Mouse (Mus musculus): ENCODE data around the gene Cdhr3.

Gene Cdhr3

DNA sequence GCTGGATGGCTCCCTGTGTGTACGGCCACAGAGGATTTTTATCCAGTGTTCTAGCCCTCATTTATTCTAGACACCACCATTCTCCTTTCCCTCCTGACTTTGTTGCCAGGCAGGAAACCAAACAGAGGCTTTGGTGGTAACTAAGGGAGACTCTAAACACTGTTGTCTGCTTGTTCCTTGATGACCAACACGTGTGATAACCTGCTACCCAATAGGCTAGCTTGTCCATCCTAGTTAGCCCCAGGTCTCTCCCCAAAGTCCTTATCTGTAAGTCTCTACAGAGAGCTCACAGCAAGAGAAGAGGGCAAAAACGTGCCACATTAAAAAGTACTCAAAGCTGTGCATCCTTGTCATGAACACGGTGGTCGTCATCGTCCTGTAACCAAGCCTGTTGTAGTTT lies at the start of gene Cdhr3:
Gene Cdhr3, minus strand, starts transcription at position 101 of the 400 bp plus-strand sequence.
- TF ChIP-seq GATA4 (IDR thresholded peaks at IDR 0.05; ENCODE audit: insufficient replicate concordance, low read length): no peak

DNA sequence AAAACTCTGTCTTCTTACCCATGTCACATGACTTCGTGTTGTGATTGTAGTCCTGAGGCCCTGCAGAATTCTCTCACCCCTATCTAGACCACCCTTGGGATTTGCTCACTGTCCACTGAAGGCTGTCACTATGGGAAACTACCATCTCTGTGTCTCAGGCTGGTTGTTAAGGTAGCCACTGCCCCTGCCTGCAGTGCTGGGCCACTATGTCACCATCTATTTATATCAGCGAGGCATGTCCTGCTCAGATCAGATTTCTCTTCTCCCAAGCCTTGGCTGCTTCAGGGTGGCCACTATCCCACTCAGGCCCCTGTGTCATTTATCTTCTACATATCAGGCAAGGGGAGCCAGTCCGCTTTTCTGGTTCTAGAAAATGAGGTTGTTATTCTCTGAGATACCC lies 46.4 kb upstream of the Cdhr3 start:
- no peak for TF ChIP-seq GATA4 (IDR thresholded peaks at IDR 0.05; ENCODE audit: insufficient replicate concordance, low read length)

DNA sequence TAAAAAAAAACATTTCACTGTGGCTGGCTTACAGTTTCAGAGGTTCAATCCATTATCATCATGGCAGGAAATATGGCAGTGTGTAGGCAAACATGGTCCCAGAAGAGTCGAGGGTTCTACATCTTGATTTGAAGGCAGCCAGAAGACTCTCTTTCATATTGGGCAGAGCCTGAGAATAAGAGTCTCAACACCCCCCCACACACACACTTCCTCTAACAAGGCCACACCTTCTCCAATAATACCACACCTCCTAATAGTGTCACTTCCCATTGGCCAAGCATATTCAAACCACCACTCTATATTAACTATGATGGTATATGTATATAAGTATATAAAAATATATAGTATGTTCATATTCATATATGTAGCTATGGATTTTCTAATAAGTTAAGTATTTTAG lies 45.2 kb upstream of the Cdhr3 start:
- TF ChIP-seq GATA4 (IDR thresholded peaks at IDR 0.05; ENCODE audit: insufficient replicate concordance, low read length): no peak

DNA sequence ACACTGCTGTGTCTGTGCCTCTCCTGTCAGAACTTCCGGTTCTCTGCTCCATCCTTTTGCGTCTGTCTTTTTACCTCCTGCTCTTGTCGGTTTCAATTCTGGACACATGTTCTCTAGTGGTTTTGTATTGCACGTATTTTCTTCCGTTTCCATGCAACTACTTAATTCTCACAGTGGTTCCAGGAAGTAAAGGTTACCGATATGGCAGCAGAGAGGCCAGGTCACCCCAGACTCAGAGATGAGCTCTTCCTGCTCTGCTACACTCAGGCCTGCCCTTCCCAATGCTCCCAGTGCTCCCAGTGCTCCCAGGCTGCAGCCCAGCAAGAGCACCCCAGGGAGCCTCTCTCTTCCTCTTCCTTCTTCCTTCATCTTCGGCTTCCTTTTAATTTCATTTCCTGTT lies 39.1 kb upstream of the Cdhr3 start:
- no peak; the same call in 1 of the 2 replicates for TF ChIP-seq GATA4 (IDR thresholded peaks at IDR 0.05; ENCODE audit: insufficient replicate concordance, low read length)

DNA sequence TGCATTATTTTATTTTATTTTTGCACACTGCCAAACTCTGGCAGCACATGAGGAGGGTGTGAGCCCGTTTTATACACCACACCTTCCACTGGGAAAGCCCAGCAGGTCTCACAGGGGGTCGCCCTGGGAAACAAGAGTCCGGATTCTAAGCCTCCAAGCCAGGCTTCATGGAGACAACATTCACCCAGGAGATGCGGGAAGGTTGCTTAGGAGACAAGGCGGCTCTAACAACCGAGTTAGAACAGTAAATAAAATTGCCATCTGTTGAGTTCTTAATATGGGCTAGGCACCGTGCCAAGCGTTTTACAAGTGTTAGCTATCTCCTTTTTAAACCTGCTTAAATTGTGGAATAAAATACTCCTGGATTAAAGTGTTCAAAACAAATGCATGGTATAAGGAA lies 37.7 kb upstream of the Cdhr3 start:
- no peak for TF ChIP-seq GATA4 (IDR thresholded peaks at IDR 0.05; ENCODE audit: insufficient replicate concordance, low read length)

DNA sequence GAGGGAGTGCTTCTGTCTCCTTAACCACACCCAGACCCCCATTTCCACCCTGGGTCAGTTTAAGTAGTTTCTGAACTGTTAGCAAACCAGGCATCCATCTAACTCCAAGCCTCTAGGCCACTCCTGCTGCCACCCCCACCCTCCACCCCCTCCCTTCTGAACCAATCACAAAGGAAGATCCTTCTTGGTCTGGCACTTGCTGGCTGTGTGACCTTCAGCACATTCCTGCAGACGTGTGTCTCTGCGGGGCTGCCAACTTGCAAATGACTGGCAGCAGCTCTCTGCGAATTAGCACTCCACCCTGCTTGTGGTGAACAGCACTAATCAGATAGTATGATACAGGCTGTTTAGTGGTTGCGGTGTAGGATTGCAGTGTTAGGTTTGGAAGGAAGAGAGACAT lies 36.7 kb upstream of the Cdhr3 start:
- TF ChIP-seq GATA4 (IDR thresholded peaks at IDR 0.05; ENCODE audit: insufficient replicate concordance, low read length): no peak

DNA sequence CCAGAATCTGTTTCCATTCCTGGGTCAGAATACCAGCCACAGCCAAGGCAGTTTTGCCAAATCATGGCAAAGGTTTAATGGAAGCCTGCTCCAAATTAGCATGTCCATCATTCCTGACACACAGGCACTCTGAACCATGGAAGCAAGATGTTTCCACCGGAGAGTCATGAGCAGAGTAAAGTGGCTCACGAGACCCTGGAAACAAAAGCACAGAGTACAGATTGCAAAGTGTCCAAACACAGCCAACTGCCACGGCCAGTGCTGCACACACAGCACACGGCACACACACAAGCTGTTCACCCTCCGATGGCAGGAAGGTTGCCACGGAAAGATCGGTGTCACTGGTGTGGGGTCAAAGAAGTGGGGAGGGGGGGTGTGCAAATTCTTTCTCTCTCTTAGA lies 36.0 kb upstream of the Cdhr3 start:
- TF ChIP-seq GATA4 (IDR thresholded peaks at IDR 0.05; ENCODE audit: insufficient replicate concordance, low read length): no peak

DNA sequence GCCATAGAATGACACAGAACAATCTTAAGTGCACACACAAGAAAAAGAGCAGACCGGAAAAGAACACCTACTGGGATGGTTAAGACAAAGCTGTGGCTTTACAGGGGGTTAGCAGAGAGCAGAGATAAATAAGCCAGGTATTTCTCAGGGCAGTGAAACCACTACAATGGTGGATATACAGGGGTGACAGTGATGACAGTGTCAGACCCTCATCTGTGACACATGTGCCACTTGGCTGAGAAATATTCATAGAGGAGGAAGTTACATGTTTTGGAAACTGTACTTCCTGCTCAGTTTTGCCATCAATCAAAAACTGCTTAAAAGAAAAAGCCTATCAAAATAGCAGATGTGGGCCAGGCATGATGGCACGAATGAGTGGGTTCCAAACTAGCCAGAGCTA lies 35.4 kb upstream of the Cdhr3 start:
- no peak for TF ChIP-seq GATA4 (IDR thresholded peaks at IDR 0.05; ENCODE audit: insufficient replicate concordance, low read length)

DNA sequence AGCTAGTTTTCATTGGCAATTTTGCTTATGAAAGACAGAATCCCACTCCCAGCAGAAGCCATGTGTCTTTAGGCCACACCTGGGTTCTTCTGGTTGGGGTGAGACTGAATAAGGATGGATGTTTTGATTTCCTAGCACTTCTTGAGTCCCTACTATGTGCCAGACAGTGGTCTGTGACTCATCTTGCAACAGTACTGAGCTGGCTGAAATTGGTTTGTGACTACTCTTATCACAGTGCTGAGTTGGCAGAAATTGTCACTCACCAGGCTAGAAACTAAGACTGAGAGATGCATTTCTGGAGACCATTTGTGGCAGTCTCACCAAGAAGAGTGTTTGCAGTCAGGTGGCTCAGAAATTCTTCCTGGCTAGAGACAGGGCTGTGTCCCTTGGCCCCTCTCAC lies 33.6 kb upstream of the Cdhr3 start:
- TF ChIP-seq GATA4 (IDR thresholded peaks at IDR 0.05; ENCODE audit: insufficient replicate concordance, low read length): no peak

DNA sequence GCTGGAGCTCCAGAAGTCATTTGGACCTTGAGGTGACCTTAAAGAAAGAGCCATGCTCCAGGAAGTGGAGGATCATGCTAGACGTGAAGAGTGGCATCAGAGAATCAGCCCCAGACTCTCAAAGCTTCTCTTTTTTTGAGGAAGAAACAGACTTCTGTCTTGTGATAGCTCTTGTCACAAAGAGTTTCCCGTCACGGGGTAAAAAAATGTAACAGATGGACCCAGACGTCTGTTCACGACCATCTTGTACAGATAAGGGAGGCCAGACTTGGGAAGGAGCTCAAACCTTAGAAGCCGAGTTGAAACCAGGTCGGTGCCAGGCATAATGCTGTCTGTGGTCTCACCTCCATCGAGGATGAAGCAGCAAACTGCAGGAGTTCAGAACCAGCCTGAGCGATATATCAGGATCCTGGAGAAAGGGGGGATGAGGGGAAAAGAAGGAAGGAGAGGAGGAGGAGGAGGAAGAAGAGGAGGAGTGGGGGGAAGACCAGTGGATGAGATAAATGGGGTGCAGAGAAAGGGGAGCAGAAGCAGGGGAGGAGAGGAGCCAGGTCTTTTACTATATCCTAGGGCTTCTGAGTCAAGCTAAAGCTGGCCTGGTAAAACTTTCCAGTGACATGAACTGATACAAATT lies 33.0 kb upstream of the Cdhr3 start:
- TF ChIP-seq GATA4 (IDR thresholded peaks at IDR 0.05; ENCODE audit: insufficient replicate concordance, low read length): no peak

DNA sequence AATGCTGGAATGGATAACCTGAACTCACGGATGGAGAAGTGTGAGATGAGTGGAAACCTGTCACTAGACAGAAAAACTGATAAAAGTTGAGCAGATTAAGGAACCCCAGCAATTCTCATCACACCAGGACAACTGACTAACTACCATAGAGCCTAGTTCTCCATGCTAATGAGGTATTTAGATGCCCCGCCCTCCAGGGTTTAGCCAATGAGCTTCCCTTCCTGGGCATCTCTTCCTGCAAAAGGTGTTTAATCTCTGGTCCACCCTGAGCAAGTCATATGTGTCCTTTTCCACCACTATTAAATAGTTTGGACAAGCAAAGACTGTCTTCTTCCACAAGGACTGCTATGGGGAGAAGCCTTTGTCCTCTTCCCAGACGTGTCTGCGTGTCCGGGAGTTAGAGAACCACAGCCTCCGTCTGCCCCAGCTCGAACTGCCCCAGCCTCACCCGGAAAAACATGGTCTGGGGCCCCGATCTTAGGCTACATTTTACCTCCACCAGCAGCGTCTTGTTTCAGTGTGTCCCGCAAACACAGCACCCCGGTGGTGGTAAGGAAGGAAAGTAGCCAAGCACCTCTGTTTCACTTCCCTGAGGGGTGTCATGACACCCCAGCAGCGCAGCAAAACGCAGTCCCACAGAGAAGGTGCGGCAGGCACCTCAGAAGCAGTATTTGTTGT lies 26.1 kb upstream of the Cdhr3 start:
- TF ChIP-seq GATA4 (IDR thresholded peaks at IDR 0.05; ENCODE audit: insufficient replicate concordance, low read length): no peak

DNA sequence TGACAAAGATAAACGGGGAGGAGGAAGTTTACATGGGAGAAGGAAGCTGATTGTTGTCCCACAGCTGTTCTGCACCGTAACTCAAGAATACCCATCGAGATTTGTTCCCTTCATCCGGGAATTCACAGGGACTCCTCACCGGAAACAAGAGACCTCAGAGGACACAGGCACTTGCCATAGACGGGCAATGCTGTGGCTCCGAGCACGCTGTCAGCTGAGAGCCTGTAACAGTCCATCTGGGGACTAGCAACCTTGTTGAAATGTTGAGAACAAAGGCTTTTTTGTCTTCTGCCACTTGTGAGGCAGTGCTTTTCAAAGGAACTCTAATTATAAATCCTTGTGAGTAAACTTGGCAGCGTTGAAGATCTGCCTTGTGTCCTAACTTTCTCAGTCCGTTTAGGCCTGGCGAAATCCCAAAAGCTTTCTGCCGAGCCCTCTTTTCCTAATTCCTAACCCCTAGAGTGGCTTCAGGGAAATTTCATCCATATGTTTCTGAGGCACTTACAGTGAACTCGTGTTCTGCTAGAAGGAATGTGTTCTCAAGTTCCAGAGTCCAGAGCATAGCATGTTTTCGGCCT lies 18.3 kb upstream of the Cdhr3 start:
- no peak; the same call in 1 of the 2 replicates for TF ChIP-seq GATA4 (IDR thresholded peaks at IDR 0.05; ENCODE audit: insufficient replicate concordance, low read length)

DNA sequence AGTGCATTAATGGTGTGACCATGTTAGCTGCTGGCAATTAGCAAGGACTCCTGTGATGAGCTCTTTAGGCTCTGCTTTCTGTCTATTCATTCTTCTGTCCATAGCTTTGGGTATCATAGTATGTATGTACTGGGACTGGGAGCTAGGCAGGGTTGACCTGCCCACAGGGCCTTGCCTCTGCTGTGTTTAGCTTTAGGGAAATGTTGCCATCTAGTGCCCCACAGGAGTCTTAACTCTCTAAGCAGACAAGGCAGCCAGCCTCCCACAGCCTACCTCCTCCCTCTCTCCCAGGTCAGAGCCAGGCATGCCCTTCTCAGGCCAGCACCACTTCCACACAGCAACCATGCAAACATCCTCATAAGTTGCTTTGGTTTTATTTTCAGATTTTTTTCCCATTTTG lies 16.9 kb upstream of the Cdhr3 start:
- TF ChIP-seq GATA4 (IDR thresholded peaks at IDR 0.05; ENCODE audit: insufficient replicate concordance, low read length): no peak

DNA sequence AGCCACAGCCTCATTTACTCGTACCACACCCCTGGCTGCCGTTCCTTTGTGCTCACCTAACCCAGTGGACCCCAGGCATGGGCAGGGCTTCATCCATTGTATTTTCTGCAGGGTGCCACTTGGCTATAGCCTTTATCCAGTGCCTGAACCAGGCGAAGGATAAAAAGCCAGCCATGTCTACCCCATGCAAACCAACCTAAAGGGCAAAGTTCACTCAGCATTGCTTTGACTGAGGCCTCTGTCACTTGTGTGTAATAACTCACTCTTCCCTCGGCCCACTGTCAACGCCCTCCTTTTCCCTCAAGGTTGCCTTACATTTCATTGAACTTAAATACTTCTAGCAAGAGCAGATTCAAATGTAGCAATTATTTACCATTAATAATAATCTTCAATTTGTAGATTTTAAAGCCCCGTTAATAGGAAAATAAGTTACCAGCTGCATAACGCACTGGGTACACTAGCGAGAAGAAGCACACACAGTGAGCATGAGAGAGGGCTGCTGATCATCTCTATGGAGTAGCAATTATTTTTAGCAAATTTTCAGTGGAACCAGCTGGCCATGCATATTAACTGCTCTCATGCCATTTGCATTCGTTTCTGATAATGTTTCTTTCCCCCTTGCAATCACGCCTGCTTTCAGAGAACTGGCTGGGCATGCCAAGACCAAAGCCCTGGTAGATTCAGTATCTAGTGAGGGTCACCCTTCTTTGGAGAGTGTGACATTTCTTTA lies 13.9 kb upstream of the Cdhr3 start:
- no peak for TF ChIP-seq GATA4 (IDR thresholded peaks at IDR 0.05; ENCODE audit: insufficient replicate concordance, low read length)

DNA sequence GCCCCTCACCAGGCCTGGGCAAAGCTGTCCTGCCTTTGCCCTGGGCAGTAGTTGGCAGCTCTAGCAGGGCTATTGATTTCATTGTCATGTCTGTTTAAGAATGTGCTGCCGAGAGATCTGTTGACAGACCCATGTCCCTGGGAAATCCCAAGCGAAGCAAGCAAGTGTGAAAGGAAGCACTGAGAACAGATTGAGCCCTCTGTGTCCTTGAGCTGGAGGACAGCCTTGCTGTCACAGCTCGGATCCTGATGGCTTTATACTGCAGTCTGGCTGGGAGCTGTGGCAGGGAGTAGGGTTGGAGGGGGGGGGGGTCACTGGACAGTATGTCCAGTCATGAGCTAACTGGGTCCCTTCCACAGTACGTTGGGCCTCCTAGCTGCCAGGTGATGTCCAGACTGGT lies 13.0 kb upstream of the Cdhr3 start:
- TF ChIP-seq GATA4 (IDR thresholded peaks at IDR 0.05; ENCODE audit: insufficient replicate concordance, low read length): no peak

Data from liver, adult (tissue).